Mouse (Mus musculus): ENCODE data around the gene Actb.
A peak's percentile ranks its signal among the peaks of the same experiment; 100 is the strongest.
"Not testable (repeated sequence)": the region's sequence is repeated elsewhere in the genome, so short reads cannot be mapped to it uniquely, and the experiment has no call there.

Gene Actb

DNA sequence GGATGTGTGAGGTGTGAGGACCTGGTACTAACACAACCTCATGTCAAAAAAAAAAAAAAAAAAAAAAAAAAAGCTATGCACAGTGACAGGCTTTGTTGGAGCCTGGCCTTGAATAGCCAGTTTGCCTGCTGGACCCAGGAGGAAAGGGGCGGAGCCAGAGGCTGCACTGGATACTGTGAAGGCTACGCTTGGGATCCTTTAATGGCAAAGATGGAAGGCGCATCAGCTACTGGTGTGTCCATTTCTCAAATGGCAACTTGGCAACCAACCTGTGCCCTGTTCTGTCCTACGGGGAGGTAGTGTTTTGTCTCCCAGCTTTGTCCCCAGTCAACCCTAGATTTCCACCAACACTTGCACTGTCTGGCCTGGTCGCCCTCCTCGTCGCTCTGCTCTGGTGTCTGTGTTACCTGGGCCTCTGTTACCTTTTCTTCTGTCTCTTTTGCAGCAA is 5.2 kb downstream of the Actb start:
- DNase-seq, result peak; percentile 63 to 64

DNA sequence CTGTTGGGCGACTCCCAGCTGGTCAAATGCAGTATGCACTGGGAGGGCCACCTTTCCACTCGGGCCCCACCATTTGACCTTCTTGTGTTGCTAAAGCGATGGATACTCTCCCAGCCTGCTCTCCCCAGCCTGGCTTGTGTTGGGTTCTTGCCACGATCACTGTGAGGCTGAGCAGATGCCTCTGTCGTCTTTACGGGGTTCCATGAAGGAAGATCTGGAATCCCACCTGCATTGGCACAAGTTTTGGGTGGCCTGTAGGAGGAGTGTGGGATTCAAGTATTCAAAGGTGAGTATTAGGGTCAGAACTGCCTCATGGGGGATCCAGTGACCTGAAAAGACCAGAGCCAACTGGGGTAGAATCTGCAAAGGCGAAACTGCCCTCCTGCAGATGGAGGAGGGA is 5.9 kb downstream of the Actb start:
- peak in 1 of 2 experiments; percentile 44 for DNase-seq

DNA sequence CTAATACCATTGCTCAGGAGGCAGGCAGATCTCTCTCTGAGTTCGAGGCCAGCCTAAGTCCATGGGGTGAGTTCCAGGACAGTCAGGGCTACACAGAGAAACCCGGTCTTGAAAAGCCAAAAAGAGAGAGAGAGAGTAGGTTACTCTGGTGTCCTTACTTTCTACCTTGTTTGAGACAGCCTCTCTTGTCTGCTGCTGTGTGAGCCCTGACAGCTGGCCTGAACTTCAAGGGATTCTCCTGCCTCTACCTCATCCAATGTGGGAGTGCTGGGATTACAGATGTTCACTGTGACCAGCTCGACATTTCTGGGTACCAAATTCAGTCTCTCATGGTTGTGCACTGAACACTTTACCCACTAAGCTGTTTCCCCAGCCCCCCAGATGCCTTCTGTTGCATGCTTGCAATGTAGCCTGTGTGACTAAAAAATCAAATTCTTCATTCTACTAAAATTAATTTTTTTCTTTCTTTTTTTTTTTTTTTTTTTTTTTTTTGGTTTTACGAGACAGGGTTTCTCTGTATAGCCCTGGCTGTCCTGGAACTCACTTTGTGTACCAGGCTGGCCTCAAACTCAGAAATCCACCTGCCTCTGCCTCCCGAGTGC is 6.5 kb downstream of the Actb start:
- no peak for DNase-seq

DNA sequence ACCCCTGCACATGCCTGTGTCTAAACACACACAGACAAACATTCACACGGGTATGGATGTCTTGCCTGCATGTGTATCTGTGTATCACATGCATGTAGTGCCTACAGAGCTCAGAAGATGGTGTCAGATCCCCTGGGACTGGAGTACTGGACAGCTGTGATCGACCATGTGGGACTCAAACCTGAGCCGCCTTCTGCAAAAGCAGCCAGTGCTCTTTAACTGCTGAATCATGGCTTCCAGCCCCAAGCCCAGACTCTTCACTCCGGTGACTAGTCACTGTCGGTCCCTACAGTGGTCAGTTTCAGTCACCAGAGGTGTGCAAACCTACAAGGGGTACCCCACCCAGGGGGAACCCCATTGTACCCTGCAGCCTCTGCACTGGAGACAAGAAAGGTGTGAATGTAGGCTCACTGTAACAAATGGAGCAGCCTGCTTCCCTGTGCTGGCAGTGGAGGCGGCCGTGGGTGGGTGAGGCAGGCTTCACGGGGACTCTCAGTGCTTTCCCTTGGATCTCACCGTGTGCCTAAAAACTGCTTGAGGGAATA is 7.4 kb downstream of the Actb start:
- no peak for DNase-seq

DNA sequence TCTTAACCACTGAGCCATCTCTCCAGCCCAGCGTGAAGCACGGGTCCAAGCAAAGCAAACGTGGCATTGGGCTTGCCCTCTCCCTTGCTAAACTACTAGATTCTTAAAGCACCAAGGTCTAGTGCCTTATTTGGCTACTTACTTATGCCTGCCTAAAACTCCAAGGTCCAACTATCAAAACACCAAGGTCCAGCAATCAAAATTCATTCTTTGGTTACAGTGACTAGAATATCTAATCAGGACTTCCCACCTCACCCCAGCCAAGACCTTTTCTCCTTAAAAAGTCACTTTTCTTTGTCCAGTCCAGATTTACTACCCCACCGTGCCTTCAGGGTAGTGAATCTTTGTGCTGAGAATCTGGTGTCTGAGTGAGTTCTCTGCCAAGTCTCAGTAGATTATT is 8.2 kb downstream of the Actb start:
- no peak for DNase-seq

DNA sequence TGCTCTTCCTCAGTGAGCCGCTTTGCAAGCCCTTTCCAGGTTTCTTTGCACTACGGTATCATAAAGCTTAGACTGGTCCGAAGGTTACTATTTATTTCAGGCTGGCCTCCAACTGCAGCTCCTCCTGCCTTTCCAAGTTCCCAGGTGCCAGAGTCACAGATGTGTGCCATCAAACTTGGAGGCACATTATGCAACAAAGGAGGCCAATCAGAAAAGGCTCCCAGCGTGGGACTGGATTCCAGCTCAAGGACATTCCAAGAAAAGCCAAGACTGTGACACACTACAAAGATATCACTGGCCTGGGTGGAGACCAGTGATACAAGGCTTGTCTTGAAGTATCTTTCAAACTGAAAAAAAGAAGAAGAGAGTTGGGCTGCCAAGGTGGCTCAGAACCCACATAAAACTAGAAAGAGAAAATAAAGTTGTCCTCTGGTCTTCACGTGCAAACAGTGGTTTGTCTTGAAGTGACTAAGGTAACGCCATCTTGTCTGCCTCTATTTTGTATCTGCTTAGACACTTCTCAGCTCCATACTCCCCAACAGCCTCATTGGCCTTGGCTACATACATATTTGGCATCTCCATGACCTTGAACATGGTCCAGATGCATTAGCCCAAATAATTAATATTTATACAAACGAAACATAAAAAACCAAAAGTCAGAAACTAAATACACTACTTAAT is 8.8 kb downstream of the Actb start:
- DNase-seq, result no peak

DNA sequence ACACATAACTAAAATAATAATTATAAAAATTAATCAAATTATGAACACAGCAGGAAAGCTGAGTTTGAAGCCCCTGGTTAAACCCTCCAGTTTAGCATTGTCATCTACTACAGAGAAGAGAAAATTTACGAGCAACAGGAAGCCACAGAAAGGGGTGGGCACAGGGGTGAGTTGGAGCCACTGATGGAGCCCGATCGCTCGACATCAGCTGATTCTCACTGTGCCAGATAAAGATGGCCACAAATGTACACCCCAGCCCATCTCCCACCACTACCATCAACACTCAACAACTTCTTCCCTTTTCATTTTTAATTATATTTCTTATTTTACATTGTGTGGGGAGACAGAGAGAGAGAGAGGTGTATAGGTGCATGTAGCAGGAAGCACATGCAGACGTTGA is 9.8 kb downstream of the Actb start:
- DNase-seq, result no peak

DNA sequence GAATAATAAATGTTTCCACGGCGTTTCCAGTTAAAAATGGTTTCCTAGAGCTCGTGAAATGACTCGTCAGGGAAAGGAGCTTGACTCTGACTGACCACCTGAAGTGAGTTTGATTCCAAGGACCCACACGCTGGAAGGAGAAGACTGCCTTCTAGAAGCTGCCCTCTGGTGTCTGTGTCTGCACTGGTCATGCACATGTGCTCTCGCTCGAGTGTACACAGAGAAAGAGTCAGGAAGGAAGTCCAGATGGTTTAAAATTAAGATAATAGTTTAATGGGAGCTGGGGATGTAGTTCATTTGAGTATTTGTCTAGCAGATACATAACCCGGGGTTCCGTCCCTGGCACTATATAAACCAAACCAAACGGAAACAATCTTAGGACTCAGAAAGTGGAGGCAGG is 10.4 kb downstream of the Actb start:
- no peak for DNase-seq

DNA sequence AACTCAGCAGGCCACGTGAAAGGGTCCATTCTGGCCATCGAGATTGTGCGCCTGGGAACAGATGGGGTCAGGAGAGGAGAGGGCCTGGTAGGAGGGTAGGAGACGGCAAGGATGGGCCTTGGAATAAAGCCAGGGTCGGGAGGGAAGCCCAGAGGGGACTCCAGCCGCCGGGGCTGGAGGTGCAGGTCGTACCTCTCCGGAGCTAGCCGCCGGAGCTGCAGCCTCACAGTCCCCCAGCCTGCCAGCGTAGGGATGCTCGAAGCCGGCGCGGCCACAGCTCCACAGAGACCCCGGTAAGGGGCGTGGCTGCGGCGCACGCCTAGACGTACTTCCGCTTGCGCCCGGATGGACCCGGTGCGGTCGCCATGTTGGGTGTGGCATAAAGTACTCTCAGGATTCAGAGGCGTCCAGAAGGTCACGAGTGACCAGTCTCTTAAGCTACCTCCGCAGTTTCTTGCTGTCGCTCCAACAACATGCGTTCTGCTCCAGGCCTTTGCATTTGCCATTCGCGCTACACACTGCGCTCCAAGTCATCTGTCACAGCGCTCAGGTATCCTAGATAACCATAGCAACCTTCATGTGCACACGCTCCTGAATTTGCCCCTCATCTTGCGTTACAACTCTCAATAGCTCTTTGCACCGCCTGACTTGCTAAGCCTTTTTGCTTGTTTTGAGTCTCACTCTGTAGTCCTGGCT is 11.5 kb downstream of the Actb start, which contains the start of gene Fbxl18:
Gene Fbxl18, minus strand, starts transcription at position 504 of the 696 bp plus-strand sequence.
- DNase-seq, result peak; percentile 95 to 96

DNA sequence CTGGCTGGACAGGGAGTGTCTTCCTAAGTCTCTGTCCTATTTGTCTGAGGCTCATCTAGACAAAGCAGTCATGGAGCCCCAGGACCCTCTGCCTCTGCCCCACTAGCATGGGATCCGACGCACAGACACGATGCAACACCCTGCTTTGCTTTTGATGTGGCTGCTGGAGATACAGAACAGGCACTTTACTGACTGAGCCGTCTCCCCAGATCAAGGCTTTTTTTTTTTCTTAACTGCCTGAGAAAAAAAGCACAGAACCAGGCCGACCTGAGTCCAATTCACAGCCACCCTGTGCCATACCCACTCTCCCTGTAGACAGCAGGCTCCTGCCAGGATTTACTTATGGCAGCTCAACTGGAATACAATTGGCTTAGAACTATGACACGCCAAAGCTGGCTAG is 15.2 kb downstream of the Actb start:
- no peak for DNase-seq

DNA sequence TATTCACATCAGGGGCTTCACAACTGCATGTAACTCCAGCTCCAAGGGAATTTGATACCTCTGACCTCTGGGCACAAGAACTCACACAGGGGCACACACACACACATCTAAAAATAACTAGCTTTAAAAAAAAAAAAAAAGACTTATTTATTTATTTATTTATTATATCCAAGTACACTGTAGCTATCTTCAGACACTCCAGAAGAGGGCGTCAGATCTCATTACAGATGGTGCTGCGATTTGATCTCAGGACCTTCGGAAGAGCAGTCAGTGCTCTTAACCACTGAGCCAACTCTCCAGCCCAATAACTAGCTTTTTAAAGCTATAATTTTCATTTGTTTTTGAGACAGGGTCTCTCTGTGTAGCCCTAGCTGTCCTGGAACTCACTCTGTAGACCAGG is 19.0 kb downstream of the Actb start:
- not testable (repeated sequence) for DNase-seq

DNA sequence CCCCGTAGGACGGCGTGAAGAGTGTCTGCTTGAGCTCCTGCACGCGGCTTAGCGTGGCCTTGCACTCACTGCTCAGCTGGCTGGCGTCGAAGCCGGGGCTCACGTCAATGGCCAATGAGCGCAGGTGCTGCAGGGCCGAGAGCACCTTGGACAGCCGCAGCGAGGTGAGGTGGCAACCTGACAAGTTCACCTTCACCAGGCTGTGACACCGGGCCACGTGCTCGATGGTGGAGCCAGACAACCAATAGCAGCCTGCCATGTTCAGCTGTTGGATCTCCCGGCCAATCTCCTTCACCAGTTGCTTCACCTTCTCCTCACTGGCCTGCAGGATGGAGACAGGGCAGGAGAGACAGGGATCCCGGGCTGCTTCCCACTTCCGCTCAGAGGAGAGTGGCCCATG is 19.8 kb downstream of the Actb start:
- DNase-seq, result no peak

DNA sequence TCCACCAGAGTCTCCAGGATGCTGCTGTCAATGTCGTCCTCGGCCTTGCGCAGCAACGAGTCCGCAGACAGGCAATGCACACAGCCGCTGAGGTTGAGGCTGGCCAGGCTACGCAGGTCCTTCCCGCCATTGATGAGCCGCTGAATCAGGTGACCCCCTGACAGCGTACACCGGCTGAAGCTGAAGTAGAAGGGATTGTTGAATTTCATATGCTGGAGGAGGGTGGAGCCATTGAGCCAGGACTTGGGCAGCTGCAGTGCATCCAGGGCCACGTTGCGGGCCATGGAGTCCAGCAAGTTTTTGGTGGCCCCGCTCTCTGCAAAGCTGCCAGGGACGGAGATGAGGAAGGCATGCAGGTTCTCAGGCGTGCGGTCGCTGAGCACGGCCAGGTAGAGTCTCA is 20.4 kb downstream of the Actb start:
- DNase-seq, result no peak

DNA sequence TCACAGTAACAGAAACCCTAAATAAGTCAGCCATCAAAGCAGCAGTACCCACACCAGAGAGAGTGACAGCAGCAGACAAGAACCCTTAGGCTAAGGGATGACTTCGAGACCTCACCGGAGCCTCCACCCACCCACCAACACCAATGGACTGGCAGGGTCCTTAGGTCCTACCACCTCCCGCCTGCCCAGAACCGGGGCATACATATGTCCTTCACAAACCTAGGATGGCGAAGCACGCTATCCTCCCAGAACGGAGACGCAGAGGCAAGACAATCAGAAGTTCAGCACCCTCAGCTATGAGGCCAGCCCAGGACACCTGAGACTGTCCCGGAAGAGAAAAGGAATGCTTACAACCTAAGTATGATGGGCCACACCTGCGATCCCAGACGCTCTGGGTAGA is 24.1 kb downstream of the Actb start:
- no peak for DNase-seq

DNA sequence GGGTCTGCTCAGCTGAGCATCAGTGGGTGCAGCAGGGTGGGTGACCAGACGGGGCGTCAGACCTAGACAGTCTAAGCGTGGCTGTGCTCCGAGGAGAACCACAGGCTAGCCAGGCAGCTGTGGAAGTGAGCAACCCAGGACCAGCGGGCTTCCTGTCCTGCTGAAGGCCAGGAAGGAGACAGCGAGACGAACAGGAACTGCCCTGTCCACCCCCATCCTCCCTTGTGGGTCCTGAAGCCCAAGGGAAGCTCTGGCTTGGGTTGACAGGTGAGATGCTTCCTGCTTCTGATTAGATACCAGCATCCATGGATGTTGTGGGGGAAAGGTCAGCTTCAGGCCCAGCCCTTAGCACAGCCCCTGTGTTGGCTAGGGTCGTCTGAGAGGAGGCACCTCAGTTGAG is 24.6 kb downstream of the Actb start:
- no peak for DNase-seq

DNA sequence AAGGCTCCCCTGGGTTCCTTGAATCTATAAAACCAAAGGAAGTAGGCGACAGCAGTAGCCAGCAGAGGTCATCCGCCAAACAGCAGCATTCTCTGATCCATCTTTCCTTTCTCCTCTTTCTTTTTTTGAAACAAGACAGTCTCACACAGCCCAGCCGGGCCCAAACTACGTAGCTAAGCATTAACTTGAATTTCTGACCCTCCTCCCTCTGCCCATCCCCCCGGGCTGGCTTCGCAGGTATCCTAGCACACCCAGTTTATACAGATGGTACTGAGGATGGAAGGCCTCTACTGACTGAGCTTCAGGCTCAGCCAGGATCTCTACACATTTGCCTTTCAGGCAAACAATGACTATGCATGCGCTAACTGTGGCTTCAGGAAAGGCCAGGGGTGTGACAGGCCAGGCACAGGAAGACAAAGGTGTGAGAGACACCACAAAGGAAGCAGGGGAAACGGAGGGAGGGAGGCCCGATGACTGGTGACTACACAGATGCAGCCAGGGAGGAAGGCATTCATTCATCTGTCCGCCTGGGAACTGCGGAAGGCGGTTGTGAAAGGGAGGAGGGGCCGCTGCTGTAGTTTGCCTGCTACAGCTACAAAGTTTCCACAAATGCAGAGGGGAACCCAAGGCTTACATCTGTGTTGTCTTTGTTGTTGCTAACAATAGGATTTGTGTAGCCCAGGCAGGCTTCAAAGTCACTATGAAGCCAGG is 25.6 kb downstream of the Actb start:
- no peak for DNase-seq

DNA sequence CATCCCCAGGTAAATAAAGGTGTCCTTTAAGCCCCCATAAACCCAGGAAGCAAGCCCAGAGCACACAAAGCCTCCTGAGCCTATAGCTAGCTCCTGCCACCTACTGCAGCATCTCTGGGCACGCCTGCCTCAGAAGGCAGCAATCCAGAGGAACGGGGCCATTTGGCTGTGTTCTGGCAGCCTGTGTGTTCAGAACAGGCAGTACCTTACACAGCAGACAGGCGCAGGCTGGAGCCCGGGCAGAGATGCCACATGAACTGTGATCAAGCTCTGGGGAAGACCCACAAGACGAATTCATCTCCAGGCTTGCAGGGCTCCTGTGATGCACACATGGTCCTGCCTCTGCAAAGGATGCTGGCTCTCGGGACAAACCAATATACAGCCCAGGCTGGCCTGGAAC is 26.3 kb downstream of the Actb start:
- peak; percentile 71 to 76 for DNase-seq

DNA sequence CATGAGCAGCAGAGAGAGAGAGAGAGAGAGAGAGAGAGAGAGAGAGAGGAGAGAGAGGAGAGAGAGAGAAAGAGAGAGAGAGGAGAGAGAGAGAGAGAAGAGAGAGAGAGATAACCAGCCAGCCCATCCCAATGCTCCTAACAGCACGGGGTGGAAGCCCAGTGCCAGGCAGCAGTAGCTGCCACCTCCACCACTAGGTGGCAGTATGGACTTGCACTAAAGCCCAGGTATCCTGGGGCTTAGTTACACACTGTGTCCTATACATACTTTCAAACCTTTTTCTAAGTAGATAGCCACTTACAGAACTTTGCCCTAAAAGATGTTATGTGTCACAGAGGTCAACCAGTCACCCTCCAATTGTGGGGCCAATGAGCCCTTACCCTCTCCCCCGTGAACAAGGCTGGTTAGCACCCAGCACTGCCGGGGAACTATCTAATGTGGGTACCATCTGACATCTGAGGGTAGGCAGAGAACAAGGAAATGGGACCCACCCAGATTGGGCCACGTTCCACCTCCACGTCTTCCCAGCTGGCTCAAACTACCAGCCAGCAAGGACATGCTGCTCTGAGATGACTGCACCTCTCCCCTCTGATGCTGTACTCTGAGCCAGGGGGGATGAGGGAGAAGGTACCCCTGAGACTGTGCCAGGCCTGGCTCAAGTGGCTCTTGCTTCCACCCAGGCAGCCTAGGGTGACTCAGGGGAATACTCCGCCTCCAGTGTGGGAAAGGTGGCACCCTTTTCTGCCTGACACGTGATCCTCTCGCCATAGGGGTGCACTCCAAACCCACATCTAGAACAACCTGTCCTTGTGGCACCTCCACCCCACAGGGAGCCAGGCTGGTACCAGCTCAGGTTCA is 27.0 kb downstream of the Actb start:
- DNase-seq, result peak; percentile 93 to 96

DNA sequence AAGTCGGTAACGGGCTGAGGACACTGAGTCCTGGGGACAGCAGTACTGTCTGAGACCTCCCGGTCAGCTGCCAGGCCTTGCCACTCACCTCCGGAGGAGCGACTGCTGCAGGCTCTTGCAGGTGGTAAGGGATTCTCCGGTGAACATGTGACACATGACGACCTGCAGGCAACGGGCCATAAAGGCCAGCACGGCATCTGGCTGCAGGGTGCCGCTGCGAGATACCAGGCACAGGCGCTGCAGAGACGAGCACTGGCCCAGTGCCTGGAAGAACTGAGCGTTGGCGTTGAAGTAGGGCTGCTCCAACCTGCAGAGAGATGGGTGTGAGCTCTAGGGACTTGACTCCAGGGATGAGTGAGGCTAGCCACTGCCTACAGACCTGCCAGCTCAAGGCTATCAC is 28.0 kb downstream of the Actb start:
- peak; percentile 50 to 67 for DNase-seq

DNA sequence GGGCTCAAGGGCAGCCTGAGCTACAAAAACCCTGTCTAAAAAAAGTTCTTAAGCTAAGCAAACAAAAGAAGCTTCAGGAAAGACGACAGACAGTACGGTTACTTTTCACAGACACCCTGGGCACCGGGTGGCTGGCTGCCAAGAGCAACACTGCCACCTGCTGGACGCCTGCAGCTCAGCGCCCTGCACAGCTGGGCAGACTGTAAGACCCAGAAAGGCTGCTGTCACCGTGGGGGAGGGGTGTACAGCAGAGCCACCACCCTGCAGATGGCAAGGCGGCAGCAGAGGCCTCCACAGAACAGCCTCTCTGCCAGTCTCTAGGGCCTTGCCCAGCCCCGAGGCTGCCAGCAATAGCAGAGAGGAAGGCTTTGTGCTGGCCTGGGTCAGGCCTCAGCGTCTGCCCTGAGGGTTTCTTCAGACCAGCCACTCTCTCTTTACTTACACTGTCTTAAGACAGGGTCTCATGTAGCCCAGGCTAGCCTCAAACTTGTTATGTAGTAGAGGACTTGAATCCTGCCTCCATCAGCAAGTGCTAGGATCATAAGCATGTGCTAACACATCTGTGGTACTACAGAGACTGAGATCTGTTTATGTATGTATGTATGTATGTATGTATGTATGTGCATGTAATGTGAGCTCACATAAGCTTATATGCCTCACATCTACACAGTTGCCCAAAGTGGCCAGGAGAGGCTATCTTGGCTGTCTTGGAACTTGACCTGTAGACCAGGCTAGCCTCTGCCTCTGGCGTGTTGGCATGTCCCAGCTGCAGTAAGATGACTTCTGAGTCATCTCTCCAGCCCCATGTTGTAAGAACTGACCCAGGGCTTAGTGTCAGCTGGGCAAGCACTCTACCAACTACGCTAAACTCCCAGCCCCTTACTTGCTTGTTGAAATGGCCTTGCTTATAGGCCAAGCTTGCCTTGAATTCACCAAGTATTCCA is 28.9 kb downstream of the Actb start:
- peak; percentile 93 to 95 for DNase-seq

DNA sequence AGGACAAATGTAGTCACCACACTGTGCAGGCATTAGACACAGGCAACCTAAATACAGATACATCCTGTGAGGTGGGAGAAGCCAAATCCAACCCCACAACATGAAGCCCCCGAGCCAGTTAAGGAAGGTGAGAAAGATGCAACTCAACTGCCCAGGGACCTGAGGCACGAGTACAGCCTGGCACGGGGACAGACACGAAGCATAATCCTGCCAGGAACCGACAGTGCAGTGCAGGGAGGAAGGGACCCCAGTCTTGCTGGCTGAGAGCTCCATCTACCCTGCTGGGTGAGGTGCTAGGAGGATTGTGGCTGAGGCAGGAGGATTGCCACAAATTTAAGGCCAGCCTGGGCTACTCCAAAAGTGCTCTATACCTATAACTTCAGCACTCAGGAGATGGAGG is 29.7 kb downstream of the Actb start:
- peak; percentile 54 to 60 for DNase-seq

Data from cerebellum, postnatal 10 days (tissue).